Mouse (Mus musculus) CD4-positive, CD25-positive, alpha-beta regulatory T cell, adult 4 months (primary cell): ENCODE results near the gene Gng2. TPM values are rescaled to one million over a fixed set of nuclear protein-coding genes. Genes with fewer than 3 reads are reported as not detected.
"Not testable (repeated sequence)": the region's sequence is repeated elsewhere in the genome, so short reads cannot be mapped to it uniquely, and the experiment has no call there.

Experiments
- ATAC-seq: one replicate; pipeline ENCODE4 v1.8.0; 2017
- polyA plus RNA-seq, 2 experiments: library from polyadenylated mRNA; unstranded; fragments of 100-300 nt; shearing (Covaris generic); gene quantifications; one replicate each; pipeline ENCODE4 v1.2.1; 2017

Gene Gng2
- polyA plus RNA-seq, 2 experiments from 2014 or later: 39.1 to 54.2 TPM

DNA sequence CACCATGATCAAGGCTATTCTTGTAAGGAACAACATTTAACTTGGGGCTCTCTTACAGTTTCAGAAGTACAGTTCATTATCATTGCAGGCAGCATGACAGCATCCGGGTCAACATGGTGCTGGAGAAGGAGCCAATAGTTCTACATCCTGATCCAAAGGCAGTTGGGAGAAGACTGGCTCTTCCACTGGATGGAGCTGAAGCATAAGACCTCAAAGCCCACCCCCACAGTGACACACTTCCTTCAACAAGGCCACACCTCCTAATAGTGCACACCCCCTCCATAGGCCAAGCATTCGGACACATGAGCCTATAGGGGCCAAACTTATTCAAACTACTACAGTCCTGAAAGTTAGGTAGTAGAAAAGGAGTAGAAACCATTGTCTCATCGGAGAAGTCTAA, 42.3 kb downstream of the Gng2 start:
- no peak for ATAC-seq

GRCm38 (mm10) chr14:19933314-19933713, 44.1 kb downstream of the Gng2 start:
- ATAC-seq: no peak

DNA sequence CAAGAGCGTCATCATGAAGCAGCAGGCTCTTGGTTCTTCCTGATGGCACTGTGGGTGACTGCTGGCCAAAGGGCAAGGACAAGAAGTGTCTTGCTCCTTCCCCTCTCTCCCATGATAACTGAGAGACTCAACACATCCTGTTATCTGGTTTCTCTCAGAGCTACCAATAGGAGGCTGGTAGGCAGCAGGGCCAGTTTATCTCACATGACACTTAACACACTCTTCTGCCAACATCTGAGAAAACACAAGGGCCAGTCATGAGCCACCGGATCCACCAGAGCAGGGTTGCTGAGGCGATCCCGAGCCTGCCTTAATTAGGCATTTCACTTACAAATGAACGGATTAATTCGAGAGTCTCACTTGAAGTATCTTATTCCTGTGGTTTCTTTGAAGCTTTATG, 49.5 kb downstream of the Gng2 start:
- no peak for ATAC-seq

GRCm38 (mm10) chr14:19927156-19927555, 50.3 kb downstream of the Gng2 start:
- no peak for ATAC-seq

DNA sequence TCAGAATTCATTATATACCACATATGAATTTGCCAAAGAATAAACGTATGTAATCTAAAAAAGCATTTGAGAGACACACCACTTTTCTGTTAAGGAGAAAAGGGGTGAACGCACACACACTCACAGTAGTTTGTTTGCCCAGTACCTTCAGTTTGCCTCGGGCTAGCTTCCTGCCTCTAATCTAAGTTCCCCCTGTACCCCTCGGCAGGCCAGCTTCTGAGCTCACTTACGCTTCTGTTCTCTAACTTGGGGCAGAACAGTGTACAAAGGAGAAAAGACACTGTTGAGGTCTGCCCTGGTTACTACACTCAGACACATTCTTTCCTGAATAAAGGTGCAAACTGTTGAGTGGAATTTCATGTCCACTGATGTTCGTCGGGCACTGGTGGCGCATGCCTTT, 51.1 kb downstream of the Gng2 start:
- ATAC-seq: no peak

DNA sequence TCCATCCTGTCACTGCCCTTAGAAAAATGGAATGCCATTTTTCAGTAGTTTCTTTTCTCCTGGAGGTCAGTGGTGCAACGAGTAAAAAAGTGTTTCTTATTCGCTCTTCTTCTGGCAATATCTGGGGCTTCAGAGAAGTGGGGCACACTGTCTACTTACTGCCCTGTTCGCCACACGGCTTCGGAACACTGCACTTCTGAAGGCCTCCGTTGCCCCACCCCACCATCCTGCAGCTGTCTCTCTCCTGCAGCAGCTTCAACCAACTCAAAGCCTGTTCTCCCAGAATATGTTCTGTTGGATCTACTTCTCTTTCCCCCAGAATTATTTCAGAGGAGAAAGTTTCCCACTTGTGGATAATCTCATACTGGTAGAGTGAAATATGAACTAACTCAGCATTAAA, 52.3 kb downstream of the Gng2 start:
- no peak for ATAC-seq

GRCm38 (mm10) chr14:19924086-19924485, 53.3 kb downstream of the Gng2 start:
- ATAC-seq: no peak

GRCm38 (mm10) chr14:19920254-19920691, 57.2 kb downstream of the Gng2 start:
- ATAC-seq: no peak

- ATAC-seq: no peak
Measured at GRCm38 (mm10) chr14:19919789-19920188, 57.6 kb downstream of the Gng2 start.

DNA sequence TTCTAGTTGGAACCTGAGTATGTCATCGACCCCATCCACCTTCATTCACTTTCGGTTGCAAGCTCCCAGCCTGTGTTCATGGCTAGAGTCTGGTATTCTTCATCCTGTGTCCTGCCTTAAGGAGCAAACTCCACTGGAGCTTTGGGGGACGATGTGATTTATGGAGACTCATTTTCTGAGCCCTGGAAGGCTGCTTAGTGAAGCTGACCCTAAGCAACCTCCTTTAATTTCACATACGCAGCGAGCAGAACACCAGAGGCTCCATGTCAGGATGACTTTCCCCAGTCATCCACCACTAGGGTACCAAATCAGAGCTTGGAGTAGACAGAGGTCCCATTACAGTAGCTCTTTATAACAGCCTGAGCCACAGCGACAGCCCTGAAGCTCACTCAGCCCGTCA, 59.9 kb downstream of the Gng2 start:
- no peak for ATAC-seq

DNA sequence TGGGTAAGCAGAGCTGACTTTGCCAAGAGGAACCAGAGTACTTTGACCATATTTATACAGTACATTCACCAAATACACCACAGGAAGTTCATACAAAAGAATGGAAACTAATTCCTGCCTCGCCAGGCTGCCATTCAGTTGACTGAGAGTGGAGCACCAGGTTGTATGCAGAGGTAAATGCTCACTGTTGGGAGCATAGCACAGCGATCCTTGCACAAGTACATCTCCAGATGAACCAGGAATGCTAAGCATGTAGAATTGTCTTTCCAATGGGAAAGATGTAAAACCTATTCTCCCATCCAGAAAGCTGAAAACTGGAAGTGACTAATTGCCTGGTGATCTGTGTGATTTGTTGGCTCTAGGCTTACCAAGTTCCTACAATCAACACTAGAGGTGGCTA, 61.1 kb downstream of the Gng2 start:
- ATAC-seq: no peak

GRCm38 (mm10) chr14:19912891-19913290, 64.5 kb downstream of the Gng2 start:
- ATAC-seq: no peak

DNA sequence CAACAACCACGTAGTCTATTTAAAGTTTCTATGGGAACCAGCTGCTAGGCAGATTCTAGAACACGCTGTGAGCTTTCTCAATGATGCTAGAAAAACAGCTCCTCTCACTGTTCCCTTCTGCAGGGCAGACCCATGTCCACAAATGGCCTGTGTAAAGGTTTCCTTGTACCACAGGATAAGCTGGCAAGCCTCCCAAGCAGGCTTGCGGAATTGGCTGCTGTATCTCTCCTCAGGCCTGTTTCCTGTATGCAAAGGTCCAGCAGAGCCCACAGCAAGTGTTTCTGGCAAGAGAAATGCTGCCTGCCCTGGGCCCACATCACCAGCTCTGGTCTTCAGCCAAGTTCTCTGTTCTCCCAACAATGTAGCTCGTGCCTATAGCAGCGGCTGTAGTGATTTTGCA, 71.8 kb downstream of the Gng2 start:
- no peak for ATAC-seq

DNA sequence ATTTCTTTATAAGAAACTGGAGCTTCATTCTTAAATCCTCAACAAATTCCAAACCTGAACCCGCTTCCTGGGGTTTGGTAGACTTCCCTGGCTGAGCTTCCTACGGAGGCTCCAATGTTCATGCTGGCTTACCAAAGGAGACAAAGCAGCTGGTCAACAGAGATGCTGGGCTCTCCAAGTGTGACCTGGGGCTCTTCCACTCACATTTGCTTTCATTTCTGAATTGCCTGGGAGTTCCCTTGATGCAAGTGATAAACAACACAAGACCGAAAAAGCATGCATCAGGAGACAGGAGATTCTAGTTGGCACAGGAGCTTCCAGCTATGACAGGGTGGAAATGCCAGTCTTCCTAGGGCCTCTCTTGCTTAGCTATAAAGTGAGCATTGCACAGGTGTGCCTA, 72.6 kb downstream of the Gng2 start:
- no peak for ATAC-seq

DNA sequence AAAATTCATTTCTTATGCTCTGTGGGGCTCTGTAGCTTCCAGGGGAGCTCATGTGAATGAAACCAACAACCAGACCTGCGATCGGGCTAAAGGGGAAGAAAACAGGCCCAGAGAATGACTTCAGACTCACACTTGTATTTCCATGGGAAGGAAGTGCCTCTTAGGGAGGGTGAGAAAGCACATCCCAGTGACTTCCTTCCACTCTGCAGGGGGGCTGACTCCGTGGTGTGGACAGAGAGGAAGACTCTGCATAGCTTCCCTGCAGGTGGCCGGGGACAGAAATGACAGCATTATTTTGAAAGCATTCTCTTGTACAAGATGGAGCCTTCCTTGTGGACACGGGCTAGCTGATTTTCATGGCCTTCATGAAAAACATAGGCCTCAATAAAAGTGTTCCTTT, 73.4 kb downstream of the Gng2 start:
- ATAC-seq: no peak

DNA sequence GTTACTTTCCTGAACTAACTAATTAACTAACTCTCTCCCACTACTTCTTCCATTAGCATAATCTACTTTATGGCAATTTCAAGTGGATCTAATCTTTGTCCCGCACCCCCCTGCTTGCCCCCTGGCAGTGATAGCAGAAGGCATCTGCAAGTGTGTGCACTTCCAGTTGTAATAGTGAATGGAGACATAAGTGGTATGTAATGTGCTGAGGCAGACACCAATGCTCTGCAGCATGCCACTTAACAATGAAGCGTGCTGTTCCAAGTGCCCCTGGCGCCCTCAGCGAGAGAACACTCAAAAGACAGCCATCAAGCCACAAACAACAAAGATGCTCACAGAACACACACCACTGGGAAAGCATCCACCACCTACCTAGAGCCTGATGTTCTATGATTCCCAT, 76.9 kb downstream of the Gng2 start:
- no peak for ATAC-seq

GRCm38 (mm10) chr14:19887569-19887968, 89.9 kb downstream of the Gng2 start:
- no peak for ATAC-seq

DNA sequence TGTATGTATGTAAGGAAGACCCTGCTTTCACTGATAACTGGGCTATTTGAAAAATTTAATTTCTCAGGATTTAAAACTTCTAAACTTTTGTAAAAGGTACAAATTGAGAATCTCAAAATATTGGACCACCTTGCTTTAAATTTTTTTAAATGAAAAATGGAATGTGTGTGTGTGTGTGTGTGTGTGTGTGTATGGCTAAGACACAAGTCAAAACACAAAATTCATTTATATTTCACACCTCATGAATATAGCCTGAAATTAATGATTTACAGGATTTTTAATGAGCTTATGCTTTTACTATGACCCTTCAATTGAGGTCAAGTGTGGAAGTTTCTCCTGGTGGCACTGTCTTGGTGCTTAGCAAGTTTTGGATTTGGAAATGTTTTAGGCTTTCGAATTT, 93.0 kb downstream of the Gng2 start:
- ATAC-seq: not testable (repeated sequence)

- no peak for ATAC-seq
Measured at GRCm38 (mm10) chr14:19874201-19874807, 103.1 kb downstream of the Gng2 start.

GRCm38 (mm10) chr14:19867286-19867935, 110.0 kb downstream of the Gng2 start:
- ATAC-seq: no peak

DNA sequence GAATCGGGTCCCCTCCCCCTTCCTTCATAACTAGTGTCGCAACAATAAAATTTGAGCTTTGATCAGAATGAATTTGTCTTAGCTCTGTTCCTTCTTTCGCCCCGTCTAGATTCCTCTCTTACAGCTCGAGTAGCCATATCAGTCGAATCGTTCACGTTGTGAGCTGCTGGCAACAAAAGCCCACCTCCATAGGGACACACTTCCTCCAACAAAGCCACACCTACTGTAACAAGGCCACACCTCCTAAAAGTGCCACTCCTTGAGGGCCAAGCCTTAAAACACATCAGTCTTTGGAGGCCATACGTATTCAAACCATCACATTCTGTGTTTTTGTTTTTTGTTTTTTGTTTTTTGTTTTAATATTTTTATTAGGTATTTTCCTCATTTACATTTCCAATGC, 112.3 kb downstream of the Gng2 start:
- not testable (repeated sequence) for ATAC-seq

GRCm38 (mm10) chr14:19861311-19862080, 115.9 kb downstream of the Gng2 start:
- ATAC-seq: no peak

GRCm38 (mm10) chr14:19860281-19860680, 117.1 kb downstream of the Gng2 start:
- ATAC-seq: no peak
